Mouse (Mus musculus): Measurements from ENCODE around the gene Wsb2.
"Not testable (repeated sequence)": the region's sequence is repeated elsewhere in the genome, so short reads cannot be mapped to it uniquely, and the experiment has no call there.

Gene Wsb2

DNA sequence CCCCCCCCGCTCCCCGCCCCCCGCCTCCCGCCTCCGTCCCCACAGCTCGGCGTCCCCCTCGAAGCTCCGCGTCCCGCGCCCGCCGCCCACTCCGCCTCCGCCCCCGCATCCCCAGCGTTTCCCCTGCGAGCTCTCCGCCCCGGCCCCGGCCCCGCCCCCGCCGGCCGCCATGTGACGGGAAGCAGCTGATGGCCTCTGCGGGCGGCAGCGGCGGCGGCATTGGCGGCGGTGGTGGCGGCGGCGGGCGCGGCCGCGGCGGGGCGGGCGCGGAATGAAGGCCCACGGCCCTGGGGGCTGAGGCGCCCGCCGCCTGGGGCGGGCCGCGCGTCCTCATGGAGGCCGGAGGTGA, at the start of gene Wsb2:
Wsb2 (plus strand) TSS at position 176 of the 349 bp plus-strand sequence.
- DNase-seq (ENCODE audit: low spot score in 2 of 2), result peak in 1 of 2 experiments; percentile 74

GRCm38 (mm10) chr5:117307699-117308098, 49.4 kb upstream of the Wsb2 start:
- peak; percentile 58 to 67 for DNase-seq (ENCODE audit: low spot score in 2 of 2)

DNA sequence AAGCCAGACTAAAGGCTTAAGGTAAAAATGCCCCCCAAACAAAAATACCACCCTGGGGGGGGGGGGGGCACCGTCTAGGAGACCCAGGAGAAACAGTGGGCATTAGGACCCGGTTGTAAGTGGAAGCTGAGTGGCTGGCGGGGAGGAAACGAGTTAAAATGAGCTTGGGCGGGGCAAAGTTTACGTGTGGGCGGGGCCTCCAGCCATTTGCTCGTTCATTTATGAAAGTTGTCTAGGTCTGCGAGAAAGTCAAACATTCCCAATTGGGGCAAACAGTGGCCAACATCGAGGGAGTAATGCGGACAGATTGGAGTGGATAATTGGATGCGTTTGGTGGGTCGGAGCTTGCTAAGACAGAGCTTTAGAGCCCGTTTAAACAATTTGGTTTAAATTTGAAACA, 43.7 kb upstream of the Wsb2 start:
- DNase-seq (ENCODE audit: low spot score in 2 of 2), result peak; percentile 63

- DNase-seq (ENCODE audit: low spot score in 2 of 2), result no peak
Observed at GRCm38 (mm10) chr5:117313909-117314308, 43.2 kb upstream of the Wsb2 start.

DNA sequence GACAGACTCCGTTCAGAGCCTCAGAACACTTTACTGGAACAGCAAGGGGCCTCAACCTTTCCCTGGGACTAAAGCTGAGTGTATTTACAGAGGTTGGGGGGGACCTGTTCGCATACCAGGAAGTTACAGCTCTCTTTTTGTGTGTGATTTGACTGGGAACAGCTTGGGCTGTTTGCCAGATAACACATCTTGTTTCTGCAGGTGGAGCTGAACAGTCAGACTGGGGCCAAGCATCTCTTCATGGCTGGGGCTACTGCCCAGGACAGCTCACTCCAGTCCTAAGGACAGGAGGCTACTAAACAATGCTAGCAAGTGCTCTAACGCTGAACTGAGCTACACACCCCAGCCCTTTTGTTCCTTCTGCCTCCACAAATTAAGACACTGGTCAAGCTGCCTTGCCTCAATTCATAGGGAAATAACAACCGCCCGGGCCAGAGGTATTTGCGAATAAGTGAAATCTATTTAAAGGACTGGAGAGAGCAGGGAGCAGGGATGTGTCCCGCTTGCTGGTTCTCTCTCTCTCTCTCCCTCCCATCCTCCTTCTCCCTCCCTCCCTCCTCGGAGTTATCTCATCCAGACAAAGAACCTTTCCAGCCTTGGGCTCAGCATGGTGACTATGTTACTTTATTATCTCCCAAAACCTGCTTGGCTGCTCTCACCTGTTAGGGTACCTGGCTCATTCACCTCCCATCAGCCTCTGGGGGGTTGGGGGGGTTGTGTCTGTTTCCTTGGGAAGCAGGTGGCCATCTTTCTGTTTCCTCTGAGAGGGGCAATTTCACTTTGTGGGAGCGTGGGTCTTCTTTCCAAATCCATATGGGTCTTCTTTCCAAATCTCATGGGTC, 42.3 kb upstream of the Wsb2 start:
- peak in 1 of 2 experiments; percentile 30 for DNase-seq (ENCODE audit: low spot score in 2 of 2)

- peak; percentile 66 to 77 for DNase-seq (ENCODE audit: low spot score in 2 of 2)
Observed at GRCm38 (mm10) chr5:117318741-117319629, 38.1 kb upstream of the Wsb2 start, which contains the start of gene Vsig10. Gene Vsig10, plus strand, starts transcription at chr5:117319083.

DNA sequence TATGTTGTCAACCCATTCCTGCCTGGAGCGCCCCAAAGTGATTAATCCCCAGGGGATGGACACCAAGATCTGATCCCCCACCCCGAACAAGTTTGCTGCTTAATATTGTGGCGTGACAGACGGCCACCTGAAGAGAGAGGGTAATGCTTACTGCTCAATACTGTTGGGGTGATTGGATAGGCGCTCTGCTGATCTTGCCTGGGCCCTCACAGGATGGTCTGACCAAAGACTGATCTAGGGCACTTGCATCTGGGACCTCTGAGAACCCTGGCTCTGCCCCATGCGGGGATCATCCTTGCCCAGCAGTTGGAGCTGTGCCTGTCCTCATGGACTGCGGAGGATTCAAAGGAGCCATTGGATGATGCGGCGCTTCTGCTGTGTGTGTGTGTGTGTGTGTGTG, 33.4 kb upstream of the Wsb2 start:
- DNase-seq (ENCODE audit: low spot score in 2 of 2), result no peak

DNA sequence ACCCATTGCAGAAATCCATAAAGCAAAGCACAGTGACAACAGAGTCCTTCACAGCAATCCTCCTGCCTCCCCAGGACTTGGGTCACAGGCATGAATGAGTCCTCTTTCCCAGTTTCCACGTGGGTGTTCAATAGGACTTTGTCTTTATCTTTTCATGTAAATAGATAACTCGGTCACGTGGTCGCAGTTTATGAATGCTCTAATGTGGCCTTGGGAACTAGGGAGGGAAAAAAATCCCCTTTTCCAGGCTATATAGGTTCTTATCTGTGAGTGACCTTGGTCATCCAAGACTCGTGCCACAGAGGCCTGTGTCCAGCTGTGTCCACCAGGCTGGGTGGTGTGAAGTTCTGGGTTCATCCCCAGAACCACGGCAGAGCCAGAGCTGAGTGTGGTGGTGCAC, 30.7 kb upstream of the Wsb2 start:
- DNase-seq (ENCODE audit: low spot score in 2 of 2), result no peak

- DNase-seq (ENCODE audit: low spot score in 2 of 2), result peak; percentile 46 to 79
Observed at GRCm38 (mm10) chr5:117330457-117330856, 26.6 kb upstream of the Wsb2 start.

DNA sequence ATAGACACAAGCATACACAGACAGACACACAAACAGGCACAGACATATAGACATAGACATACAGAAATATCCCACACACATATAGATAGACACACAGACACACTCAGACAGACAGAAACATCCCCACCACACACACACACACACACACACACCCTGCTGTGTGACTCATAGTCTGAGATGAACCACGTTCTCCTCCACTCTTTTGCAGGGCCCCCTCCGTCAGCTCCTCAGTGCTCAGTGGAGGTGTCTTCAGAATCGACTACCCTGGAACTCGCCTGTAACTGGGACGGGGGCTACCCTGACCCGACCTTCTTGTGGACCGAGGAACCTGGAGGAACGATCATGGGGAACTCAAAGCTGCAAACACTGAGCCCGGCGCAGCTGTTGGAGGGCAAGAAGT, 19.1 kb upstream of the Wsb2 start:
- DNase-seq (ENCODE audit: low spot score in 2 of 2), result no peak

GRCm38 (mm10) chr5:117338503-117338902, 18.6 kb upstream of the Wsb2 start:
- DNase-seq (ENCODE audit: low spot score in 2 of 2), result no peak

GRCm38 (mm10) chr5:117340081-117340480, 17.0 kb upstream of the Wsb2 start:
- DNase-seq (ENCODE audit: low spot score in 2 of 2), result no peak

GRCm38 (mm10) chr5:117341896-117342295, 15.2 kb upstream of the Wsb2 start:
- DNase-seq (ENCODE audit: low spot score in 2 of 2), result no peak

- DNase-seq (ENCODE audit: low spot score in 2 of 2), result not testable (repeated sequence)
Observed at GRCm38 (mm10) chr5:117344496-117344895, 12.6 kb upstream of the Wsb2 start.

DNA sequence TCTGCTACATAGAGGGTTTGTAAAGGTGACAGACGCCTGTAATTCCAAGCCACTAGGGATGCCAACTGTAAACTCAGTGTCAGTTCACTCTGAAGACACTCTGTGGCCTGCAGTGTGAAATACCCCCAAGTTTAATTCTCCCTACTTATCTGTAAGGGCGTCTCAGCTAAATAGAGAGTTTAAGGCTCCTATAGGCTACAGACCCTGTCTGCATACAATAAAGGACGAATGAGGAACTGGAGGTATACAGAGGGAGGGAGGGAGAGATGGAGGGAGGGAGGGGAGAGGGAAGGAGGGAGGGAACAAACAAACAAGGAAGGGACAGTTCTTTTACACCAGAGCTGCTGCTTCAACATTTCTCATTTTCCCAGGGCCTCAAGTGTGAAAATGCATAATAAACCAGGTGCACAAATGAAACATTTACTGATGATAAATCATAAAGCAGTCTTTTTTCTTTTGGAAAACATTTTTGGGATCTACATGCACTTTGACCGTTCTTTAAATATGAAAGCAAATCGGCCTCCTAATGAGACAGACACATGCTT, 11.6 kb upstream of the Wsb2 start:
- DNase-seq (ENCODE audit: low spot score in 2 of 2), result no peak

- no peak for DNase-seq (ENCODE audit: low spot score in 2 of 2)
Observed at GRCm38 (mm10) chr5:117346281-117346680, 10.8 kb upstream of the Wsb2 start.

- DNase-seq (ENCODE audit: low spot score in 2 of 2), result no peak
Observed at GRCm38 (mm10) chr5:117347011-117347410, 10.1 kb upstream of the Wsb2 start.

GRCm38 (mm10) chr5:117347838-117348237, 9.3 kb upstream of the Wsb2 start:
- no peak for DNase-seq (ENCODE audit: low spot score in 2 of 2)

DNA sequence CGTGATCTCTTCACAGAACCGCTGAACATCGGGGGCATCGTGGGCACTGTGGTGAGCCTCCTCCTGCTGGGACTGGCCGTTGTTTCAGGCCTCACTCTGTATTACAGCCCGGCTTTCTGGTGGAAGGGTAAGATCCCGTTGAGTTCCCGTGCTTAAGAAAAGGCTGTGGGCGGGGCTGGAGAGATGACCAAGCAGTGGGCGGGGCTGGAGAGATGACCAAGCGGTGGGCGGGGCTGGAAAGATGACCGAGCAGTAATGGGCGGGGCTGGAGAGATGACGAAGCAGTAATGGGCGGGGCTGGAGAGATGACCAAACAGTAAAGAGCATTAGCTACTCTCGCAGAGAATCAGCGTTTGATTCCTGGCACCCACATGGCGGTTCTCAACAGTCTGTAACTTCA, 8.8 kb upstream of the Wsb2 start:
- peak; percentile 28 to 59 for DNase-seq (ENCODE audit: low spot score in 2 of 2)

- no peak for DNase-seq (ENCODE audit: low spot score in 2 of 2)
Observed at GRCm38 (mm10) chr5:117354121-117354520, 3.0 kb upstream of the Wsb2 start.

DNA sequence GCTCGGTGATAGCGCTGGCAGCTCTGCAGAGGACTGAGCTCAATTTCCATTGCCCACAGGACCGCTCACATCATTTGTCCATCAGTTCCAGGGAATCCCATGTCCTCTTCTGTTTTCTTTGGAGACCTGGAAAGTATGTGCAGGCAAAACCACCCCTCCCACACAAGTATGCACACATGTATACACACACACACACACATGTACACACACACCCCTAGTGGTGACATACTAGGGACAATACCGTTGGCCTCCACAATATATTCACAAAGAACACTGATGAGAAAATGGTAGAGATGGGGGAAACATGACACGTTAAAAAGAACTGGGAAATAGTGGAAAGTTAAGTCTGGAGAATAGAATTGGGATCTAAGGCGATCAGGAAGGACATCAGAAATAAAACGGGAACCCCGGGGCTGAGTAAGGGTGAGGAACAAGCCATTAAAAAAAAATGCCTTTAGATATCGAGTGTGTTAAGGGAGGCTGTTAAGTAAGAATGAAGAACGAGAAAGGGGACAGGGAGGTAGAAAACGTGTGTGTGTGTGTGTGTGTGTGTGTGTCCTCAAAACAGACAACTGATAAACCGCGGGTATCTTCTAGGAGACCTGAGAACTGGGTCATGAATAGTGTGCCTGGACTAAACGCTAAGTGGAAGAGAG, 1.3 kb upstream of the Wsb2 start:
- no peak for DNase-seq (ENCODE audit: low spot score in 2 of 2)
